Mouse (Mus musculus): ENCODE data around the gene Gm14124.
A peak's percentile ranks its signal among the peaks of the same experiment; 100 is the strongest.
"Not testable (repeated sequence)": the region's sequence is repeated elsewhere in the genome, so short reads cannot be mapped to it uniquely, and the experiment has no call there.

Gm14124 gene

GRCm38 (mm10) chr2:150257291-150257690, at the start of gene Gm14124:
Gene Gm14124 (plus strand): TSS chr2:150257517.
- not testable (repeated sequence) for DNase-seq

- peak; percentile 46 to 49 for DNase-seq
Measured at GRCm38 (mm10) chr2:150217600-150218362, 39.5 kb upstream of the Gm14124 start, which contains the start of gene Zfp937. Gene Zfp937 (plus strand): TSS chr2:150218073.

GRCm38 (mm10) chr2:150218363-150218725, 39.0 kb upstream of the Gm14124 start:
- DNase-seq = not testable (repeated sequence)

- DNase-seq = not testable (repeated sequence)
Measured at GRCm38 (mm10) chr2:150223263-150223662, 34.1 kb upstream of the Gm14124 start.

- no peak for DNase-seq
Measured at GRCm38 (mm10) chr2:150243211-150243610, 14.1 kb upstream of the Gm14124 start.

GRCm38 (mm10) chr2:150255491-150255890, 1.8 kb upstream of the Gm14124 start, which contains the start of gene Gm21994:
Gene Gm21994 (minus strand): TSS chr2:150255591.
- not testable (repeated sequence) for DNase-seq

- DNase-seq = not testable (repeated sequence)
Measured at GRCm38 (mm10) chr2:150256861-150257260, 456 bp upstream of the Gm14124 start.

- DNase-seq = no peak
Measured at GRCm38 (mm10) chr2:150293669-150294068, 36.4 kb downstream of the Gm14124 start.

GRCm38 (mm10) chr2:150299096-150299495, 41.8 kb downstream of the Gm14124 start:
- no peak for DNase-seq

- DNase-seq = peak; percentile 30 to 38
Measured at GRCm38 (mm10) chr2:150307183-150307773, 50.0 kb downstream of the Gm14124 start.

- peak; percentile 75 to 84 for DNase-seq
Measured at GRCm38 (mm10) chr2:150310952-150311884, 53.9 kb downstream of the Gm14124 start.

GRCm38 (mm10) chr2:150316140-150316539, 58.8 kb downstream of the Gm14124 start:
- no peak for DNase-seq

GRCm38 (mm10) chr2:150318973-150319372, 61.7 kb downstream of the Gm14124 start:
- no peak for DNase-seq

Measured in spleen, adult 18-20 months (tissue).